Mouse (Mus musculus) spleen, postnatal 36 days (tissue): Measurements from ENCODE around the gene Prnp.

Experiments used
- DNase-seq, 2 experiments: peaks; one replicate each; pipeline ENCODE4 v3.0.0; 2022; ENCODE audit warnings: low spot score in 2 of 2, mixed read lengths in 1 of 2

Gene Prnp

DNA sequence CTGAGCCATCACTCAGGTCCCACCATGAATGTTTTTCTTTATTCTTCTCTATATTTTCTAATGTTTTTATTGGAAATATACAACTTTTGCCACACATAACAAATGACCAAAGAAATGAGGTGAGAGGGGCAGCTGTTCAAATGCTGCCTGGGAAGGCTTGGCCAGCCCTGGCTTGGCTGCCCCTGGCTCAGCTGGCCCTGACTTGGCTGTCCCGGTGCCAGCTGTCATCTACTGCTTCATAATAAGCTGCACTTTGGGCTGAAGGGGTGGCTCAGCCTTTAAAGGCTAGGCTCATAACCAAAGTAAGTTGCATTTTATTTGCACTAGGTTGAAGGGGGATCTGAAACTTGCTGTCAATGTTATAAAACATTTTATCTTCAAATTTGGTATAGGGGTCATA, 2.9 kb upstream of the Prnp start:
- DNase-seq: no peak

DNA sequence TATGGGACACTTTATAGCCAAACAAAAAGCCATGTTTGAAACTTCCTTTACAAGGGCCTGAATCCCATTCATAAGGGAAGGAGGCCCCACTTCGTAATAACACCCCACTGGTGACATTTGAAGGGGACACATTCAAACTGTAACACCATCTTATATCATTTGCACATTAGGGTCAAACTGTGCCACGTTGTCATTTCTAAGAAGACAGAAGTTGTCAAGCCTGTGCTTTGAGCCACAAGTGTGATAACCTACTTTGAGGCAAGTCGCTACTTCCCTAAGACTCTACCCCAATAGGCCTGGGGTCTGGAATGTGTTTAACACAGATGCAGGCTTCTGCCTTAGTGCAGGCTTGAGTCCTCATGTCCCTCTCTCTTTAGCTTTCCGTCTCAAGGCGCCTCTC, 2.4 kb upstream of the Prnp start:
- no peak for DNase-seq

DNA sequence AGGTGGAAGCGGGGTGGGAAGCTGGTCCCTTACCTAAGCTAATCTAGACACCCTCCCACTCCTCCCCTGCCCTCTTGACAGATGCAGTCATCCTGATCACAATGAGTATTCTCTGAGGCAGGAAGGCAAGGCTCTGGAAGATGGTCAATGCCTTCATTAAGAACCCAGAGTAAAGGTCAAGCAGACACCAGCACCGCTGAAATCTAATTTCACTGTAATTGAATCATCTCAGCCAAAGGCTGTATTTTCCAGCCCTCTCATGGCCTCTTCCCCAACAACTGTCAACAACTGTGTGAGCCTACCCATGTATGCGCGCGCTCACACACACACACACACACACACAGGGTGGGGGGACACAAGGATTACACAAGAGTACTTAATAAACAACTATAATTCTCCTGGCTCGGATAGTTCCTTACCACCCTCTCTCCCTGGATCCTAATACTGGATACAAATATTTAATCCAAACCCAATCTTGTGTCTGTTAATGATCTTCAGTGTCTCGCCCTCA, 1.3 kb upstream of the Prnp start:
- no peak for DNase-seq

DNA sequence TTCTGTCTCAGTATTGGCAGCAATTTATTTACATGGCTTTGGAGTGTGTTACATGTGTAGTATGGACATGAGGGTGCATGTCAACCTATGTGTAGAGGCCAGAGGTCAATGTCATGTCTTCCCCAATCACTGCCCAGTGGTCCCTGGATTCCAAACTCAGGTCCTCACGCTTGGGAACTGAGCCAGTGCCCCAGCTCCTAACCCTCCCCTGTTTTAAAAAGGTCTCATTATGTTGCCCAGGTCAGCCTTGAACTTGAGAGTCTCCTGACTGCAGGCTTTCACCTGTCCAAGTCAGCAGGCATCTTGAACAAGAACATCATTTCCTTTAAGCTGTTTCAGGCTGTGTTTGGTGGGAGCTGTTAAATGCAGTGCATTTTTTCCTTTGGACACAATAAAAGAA, 822 bp upstream of the Prnp start:
- DNase-seq: no peak

DNA sequence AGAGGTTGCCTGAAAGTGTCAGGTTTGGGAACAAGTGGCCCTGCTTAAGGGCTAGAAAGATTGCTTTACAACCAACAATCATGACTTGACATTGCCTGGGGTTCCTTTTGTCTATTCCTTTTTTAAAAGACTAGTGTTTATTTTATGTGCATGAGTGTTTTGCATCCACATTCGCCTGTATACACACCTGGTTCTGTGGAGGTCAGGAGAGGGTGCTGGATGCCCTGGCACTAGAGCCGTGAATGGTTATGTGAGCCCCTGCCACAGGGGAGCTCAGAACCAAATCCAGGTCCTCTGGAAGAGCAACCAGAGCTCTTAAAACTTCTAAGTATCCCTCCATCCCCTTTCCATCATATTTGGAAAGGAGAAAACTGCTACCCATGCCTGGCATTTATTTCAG, 1.1 kb downstream of the Prnp start:
- DNase-seq: no peak

DNA sequence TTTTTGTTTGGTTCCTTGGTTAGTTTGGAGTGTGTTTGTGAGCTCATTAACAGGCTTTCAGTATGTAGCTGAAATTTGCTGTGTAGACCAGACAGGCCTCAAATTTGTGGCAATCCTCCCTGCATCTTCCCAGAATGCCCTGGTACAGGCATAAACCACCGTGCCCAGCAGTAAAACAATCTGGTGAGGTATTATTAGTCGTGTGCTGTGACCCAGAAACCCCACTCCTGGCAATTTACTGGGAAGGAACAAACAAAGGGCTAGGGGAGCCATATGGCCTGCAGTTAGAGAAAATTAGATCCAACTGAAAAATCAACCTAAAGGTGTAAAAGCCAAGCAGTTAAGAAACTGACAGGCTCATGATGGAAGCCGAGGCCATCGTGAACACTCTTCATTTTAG, 1.6 kb downstream of the Prnp start:
- no peak for DNase-seq

DNA sequence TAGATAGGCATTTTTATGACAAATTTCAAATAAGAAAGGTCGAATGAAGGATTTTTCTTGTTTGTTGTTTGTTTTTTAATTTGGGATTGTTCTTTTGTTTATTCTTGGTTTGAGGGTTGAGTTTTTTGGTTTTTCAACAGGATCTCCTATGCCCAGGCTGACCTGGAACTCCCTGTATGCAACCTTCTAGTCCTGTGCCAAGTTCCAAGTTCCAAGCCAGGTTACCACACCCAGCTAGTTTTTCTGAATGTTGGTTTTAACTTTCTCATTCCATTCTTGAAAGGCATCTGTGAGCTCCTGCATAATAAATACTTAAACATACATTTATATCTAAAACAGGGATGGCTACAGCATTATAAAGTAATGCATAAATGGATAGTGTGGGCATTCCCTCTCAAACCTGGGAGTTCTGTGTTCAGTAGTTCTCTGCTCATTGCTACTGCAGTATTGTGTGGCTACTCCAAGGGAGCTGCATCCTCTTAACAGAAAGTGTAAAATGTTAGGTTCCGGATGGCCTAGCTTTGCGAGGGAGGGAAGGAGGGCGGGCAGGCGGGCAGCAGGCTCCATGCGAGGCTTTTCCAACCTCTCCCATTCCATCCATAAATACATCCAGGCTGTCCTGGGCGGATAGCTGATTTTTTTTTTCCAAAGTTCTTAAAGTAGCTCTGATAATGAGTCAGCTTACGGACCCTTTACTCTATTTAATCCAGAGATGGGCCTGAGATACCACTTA, 3.0 kb downstream of the Prnp start:
- DNase-seq: no peak

DNA sequence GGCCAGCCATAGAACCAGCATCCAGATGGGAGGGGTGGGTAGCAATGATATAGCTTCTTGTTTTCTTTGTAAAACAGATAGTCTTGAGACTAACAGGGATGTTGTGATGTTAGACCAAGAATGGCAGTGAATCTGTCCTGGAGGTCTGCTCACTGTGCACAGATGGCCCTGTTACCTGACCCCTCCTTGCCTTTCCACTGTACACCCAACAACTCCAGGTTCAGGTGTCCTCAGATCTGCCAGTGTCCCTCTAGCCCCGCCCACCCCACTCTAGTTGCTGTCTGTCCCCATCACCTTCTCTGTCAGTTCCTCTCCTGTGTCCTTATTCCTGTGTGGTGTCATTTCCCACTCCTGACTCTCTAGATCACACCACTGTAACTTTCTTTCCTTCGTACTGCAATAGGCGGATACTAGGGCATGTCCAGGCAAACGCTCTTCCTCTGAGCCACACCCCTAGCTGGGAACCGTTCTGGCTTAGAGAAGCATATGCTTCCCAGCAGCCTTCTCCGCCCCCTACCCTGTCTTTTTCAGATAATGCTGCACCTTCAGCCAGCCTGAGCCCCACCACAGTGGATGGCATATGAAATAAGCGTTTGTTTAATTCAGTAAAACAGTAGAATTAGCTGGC, 22.7 kb downstream of the Prnp start:
- no peak for DNase-seq

DNA sequence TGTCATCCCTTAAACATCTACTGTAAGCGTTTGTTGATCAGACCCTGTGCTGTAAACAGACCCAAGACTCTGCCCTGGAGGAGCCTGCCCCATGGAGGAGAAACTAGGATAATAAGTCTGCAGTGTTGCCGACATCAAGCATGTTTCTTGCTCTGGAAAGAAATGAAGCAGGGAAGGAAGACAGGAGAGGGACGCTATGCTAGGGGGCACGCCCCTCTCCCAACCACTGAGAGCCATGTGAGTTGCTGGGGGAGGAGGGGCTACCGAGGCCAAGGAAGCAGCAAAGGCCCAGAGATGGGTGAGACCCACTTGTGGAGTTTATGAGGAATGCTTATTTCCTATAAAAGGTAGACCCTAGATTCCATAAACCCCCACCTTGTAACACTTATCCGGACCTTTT, 23.3 kb downstream of the Prnp start:
- no peak for DNase-seq

DNA sequence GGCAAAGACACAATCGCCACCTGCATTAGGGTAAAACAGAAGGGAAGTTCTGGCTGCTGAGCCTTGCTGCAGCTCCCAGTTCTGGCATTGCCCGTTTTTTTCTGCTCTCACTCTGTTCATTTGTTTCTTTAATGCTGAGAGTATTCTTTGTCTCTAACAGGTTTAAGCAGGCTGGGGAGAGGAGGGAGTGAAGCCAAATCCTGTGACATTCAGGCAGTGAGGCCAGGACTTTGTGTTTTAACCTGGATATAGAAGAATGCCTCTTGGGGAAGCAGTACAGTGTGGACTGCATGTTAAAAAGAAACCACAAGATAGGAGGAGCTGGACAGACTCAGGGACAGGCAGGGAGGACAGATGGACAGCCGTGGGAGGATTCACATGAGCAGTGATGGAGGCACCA, 23.9 kb downstream of the Prnp start:
- DNase-seq: no peak

DNA sequence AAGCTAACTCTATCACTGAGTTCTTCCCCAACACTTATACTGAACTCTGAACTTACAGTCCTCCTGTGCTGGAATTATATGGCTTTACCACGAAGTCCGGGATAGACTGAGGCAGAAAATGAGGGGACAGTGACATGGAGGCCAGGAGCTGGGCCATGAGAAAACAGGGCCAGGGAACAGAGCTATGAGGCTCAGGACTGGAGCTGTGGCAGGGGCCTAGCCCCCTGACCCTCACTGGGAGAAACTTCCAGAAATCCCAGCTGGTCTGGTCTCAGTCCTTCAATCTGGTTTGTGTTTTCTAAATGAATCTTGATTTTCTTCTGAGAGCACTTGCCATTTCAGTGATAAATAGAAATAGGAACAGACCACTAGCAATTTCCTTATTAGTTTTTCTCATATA, 24.5 kb downstream of the Prnp start:
- no peak for DNase-seq

DNA sequence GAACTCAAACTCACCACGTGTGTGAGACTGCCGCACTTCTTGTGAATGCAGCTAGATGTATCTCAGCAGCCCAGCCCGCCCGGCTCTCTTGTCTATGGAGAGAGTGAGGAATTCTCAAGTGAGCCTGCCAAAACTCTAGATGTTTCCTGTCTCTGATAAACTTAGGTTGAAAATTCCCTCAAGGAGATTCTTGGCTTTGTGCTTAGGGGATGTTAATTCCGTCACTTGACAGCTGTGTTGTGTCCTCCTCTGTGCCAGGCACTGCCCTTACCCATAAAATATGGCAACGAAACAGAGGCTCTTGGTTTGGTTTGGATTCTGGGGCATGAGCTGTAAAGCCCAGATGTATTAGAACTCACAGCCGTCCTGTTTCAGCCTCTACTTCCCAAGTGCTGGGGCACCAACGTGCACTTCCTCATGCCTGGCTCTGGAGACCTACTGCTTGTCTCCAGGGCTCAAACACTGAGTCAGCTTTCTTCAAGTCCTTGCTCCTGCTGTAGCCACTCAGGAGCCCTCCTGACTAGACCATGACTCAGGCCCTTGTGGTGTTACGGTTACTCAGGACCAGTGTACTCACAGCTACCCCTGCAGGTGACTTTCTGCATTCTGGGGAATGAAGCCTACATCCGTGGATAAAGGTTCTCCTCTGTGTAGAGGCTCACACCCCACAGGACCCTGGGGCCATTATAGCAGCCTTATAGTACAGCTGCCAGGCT, 25.8 kb downstream of the Prnp start:
- DNase-seq: peak in 1 of 2 experiments; percentile 15

DNA sequence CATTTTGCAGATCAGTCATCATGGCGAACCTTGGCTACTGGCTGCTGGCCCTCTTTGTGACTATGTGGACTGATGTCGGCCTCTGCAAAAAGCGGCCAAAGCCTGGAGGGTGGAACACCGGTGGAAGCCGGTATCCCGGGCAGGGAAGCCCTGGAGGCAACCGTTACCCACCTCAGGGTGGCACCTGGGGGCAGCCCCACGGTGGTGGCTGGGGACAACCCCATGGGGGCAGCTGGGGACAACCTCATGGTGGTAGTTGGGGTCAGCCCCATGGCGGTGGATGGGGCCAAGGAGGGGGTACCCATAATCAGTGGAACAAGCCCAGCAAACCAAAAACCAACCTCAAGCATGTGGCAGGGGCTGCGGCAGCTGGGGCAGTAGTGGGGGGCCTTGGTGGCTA, 26.7 kb downstream of the Prnp start:
- DNase-seq: no peak

DNA sequence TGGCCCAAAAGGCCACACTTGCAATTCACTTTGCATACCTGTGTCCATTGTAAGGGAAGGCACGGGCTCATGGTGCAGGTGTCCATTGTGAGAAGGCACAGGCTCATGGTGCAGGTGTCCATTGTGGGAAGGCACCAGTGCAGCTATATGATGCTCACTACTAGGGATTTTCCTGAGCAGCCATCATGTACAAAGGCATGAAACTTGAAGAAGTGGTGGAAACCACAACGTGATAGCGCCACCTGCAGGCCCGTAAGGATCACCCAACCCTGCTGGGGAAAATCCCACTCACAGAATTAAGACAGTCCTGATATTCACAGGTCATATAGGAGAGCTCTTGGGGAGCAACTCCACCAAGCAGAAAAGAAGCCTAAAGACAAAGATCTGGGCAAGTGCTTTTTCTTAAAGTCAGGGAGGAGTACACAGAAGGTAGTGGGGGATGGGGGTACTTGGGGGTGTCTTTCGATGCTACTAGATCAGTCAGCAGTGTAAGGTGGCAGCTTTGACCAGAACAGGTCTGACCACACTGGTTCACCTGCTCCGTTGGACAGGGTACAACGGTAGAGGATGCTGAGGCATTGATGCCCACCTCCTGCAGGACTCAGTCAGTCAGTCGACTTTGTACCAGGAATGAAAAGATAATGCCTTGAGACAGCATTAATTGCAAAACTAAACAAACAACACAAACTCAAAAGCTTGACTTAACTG, 29.8 kb downstream of the Prnp start:
- DNase-seq: peak in 1 of 2 experiments; percentile 50

DNA sequence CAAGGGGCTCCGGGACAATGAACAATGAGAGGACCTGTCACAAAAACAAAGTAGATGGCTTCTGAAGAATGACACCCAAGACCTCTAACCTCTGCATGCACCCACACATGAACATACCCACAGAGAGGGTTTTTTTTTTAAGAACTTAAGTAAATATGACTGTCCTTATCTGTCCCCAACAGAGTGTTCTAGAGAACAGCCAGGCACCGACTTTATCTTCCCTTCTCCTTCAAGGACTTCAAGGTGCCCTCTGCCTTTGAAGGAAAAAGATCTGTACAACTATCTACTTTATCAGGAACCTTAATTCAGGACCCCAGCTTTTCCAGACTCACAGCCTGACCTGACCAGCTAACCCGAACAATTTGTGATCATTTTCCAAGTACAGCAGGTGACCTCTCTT, 30.8 kb downstream of the Prnp start:
- peak in 1 of 2 experiments; percentile 39 for DNase-seq

DNA sequence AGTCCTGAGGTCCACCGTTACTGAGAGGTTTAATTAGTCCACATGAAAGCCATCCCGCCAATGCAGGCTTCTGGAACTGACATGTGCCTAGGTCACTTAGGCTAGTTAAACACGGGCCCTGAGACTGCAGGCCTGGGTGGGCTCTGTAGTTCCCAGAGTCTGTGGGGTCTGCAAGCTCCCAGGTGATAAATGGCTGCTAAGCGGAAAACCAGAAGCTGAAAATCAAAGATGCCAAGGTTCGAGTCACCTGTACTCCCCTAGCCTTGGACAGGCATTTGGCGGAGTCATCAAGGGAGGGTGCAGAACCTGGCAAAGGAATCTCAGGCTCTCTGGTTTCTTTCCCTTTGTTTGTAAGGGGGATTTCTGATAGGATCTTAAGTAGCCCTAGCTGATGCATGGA, 31.8 kb downstream of the Prnp start:
- no peak for DNase-seq

DNA sequence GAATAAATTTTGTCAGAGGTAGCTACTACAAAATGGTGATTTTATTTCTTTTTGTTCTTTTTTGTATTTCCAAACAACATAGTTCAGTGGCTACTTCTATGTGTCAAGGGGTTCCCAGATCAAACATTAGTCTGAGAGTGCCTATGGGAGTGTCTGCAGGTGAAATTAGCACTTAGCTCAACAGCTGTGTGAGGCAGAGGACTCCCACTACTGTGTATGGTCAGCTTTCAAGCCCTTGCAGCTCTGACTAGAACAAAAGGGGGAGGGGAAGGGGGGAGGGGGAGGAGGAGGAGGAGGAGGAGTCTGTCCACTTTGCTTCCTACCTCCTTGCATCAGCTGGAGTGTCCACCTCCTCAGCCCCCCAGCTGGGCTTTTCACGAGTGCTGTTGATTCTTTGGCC, 34.6 kb downstream of the Prnp start:
- DNase-seq: no peak

DNA sequence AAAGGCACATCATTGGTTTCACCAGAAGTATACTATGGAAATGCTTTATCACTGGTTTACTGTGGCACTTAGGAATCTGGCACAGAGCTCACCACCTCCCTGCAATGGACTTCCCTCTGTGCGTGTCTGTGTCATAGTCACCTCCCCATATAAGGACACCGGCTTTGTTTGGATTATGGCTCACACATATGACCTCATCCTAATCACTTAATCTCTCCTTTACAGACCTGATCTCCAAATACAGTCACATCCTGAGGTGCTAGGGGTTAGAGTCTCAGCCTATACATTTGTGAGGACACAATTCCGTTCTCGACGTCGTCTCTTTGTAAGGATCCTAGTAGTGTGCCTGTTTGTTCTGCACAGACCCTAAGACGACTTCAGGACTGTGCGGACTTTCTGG, 35.5 kb downstream of the Prnp start:
- no peak for DNase-seq

DNA sequence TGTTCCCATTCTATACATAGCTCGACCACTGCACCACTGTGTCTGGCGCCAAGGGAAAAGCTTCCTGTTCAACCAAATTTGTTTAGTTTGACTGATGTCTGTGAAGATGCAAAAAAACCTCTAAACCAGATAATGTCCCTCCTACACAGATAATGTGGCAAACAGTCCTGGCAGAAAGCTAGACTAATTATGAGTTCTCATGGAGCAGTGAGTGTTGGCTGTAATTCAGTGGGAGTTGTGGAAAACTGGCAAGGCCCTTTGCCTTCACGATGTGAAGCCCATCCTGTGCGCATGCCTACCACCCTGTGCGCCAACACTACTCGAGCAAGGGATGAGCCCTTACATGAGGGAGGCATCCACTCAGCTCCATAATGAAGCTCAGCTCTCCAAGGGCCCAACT, 36.0 kb downstream of the Prnp start:
- DNase-seq: no peak

DNA sequence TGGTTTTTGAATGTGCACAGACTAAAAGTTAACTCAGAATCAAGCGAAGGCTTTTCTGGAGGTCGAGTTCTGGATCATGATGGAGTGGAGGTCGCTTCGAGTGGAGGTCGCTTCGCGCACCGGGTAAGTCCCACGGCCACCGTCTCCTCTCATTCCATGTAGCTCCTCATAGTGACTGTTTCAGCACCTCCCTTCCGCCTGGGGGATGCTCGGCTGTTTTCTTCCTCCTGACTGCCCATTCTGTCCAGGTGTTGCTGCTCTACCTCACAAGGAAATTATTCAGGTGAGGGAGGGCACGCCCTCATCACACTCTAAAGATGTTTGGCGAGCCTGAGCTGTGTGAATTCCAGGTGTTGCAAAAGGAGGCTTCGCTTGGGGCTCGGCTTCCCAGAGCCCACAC, 36.6 kb downstream of the Prnp start:
- no peak for DNase-seq

DNA sequence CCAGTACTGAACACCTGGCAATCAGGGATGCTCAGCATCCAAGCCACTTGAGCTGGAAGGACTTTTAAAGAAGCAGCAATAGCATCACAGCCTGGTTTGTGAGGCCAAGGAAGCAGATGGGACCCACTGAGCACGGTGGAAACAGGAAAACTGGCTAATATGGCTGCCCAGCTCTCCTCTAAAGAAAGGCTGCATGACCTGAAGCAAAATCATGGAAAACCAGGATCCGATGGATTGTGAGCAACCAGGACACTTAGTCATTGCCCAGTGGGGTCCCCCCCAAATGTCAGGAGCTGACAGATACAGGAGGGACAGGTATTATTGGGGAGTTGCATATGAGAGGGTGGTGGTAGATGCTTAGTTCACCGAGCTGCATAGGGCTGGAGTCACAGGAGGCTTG, 38.4 kb downstream of the Prnp start:
- no peak for DNase-seq

DNA sequence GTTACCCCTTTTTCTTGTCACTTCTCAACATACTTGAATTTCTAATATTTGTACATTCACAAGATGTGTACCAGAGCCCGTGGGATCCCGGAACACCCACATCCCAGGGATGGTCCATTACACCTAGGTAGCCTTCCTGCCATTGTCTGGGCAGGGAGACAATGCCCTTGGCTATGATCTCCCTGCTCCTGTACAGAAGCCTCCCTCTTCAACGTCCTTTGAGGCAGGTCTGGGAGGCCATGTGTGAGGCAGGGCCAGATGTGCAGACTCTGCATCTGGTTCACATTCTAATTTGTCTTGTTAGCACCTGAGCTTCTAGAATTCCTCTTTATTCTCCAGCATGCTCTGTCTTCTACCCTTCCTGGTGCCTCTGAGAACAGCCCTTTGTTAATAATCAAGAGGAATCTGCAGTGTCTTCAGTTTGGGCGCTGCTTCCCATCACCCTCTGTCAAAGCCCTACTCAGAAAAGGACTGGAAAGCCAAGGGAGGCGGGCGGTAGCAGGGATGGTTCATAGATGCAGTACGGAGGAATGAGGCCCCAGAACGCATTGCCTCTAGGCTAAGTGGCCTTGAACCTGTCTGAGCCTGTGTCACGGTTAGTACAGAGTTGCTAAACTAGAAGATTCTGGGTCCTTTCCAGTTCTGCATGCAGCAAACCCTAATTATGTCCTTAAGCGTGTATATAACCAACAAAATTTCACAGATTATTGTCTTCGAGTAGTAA, 39.4 kb downstream of the Prnp start:
- no peak for DNase-seq
